Mouse (Mus musculus): ENCODE results near the gene Polr1e.
"Not testable (repeated sequence)": the region's sequence is repeated elsewhere in the genome, so short reads cannot be mapped to it uniquely, and the experiment has no call there.

Gene Polr1e

GRCm38 (mm10) chr4:45005452-45005851 is 12.9 kb upstream of the Polr1e start:
- DNase-seq (ENCODE audit: low spot score) = no peak

GRCm38 (mm10) chr4:45010806-45011415 is 7.5 kb upstream of the Polr1e start:
- DNase-seq (ENCODE audit: low spot score) = peak; percentile 34

DNA sequence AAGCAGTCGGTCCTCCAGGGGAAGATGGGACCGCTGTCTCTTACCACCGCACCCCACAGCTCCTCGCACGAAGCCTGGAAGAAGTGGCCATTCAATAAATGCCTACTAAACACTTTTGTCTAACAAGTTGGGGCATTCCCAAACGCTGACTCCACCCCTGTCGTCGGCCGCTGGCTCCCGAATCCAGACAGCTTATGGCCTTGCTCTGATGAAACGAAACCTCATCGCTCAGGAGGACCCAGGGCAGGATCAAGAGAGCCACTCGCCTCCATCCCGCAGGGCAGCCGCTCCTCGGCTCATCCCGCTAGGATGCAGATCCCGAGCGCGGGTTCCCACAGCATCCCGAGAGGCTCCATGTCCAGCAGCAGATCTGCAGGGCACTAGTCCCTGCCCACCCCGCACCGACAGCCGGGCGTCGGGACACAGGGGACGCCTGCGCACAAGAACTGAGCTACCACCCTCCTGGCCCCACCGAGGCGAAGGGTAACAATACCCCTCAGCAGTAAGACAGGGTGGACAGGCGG is 6.7 kb upstream of the Polr1e start:
- DNase-seq (ENCODE audit: low spot score) = no peak

DNA sequence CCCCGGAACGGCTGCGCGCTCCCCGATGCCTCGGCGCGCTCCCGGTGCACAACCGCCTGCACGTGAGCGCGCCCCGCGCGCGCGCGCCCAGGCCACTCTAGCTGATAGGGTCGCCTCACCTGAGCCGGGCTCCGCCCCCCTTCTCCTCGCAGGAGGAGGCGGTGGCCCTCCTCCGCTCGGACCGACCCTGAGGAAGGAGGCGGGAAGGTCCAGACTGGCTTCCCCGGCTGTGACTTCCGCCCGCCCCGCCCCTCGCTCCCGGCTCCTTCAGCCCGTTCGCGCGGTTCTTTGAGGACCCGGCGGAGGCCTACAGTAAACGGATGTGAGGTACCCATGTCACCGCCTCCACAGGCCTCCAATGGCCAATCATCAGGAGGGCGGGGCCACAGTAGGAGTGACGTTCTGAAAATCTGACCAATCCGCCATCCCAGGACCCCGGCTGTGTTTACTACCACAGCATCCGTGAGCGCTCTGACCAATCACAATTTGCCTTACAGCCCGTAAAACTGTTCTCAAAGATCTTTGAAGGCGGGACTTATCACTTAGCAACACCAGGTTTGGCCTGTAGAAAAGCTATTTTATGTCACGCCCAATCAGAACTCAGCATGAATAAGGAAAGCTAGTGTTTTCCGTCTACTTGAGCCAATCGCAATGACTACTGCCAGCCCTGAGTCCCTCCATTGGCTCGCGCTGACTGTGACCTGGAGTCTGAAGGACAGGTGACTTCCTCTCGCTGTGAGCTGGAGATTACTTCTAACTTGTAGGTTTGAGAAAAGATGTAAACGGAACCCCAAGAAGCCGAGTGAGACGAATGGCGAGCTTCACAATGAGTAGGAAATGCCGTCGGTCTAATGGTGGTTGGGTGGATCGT is 6.0 kb upstream of the Polr1e start, which contains the start of gene Zbtb5:
Gene Zbtb5, minus strand, starts transcription at position 308 of the 871 bp plus-strand sequence.
- peak; percentile 100 for DNase-seq (ENCODE audit: low spot score)

DNA sequence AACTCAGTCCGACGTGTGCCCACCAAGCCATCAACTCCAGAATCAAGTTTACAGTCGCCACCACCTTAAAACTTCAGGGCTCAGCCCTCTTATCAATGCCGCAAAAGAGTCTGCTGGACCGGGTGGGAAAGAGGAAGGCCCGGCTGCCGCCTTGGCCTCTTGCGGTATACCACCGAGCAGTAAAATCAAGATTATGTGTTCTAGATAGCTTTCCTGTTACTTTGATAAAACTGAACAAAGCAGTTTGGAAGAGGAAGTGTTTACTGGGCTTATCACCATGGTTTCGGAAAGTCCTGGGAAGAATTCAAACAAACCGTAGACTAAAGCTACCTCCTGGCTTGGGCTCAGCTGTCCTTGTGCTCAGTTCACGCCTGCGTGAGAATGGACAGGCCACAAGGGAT is 5.4 kb upstream of the Polr1e start:
- DNase-seq (ENCODE audit: low spot score) = peak; percentile 17

DNA sequence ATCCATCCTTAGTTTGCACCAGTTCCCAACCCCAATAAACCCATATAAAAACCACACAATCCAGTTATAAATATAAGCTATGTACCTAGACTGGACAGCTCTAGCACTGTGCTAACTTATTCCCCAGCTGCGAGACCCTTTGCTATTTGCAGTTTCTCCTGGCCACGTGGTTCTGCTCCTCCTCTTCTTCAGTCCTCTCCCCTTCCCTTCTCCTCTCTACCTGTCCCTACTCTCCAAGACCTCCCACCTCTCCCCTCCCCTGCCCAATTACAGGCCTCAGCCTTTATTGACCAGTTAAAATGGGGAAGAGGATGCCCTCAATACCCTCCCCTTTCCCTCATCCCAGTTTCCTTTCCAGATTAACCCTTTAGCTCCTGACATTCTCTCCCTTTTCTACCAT is 4.8 kb upstream of the Polr1e start:
- no peak for DNase-seq (ENCODE audit: low spot score)

DNA sequence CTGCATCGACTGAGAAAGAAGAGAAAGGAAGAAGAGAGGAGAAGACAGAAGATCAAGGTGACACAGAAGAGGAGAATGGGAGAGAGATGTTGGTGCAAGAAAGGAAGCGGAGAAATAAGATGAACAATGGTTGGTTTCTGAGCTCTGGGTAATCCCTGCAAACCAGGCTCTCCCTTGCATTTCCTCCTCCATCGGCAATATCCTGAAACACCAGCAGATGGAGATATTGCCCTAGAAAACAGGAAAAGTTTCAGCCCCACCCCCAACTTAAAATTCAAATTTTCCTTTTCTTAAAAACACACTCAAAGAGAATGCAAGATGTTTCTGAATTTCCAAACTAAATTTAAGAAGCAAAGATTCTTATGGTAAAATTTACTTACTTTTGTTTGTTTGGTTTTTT is 2.8 kb upstream of the Polr1e start:
- DNase-seq (ENCODE audit: low spot score) = peak; percentile 80

- DNase-seq (ENCODE audit: low spot score) = peak; percentile 19
Observed at GRCm38 (mm10) chr4:45019009-45019408, 626 bp downstream of the Polr1e start.

- DNase-seq (ENCODE audit: low spot score) = no peak
Observed at GRCm38 (mm10) chr4:45026459-45026858, 8.1 kb downstream of the Polr1e start.

- DNase-seq (ENCODE audit: low spot score) = no peak
Observed at GRCm38 (mm10) chr4:45032586-45032985, 14.2 kb downstream of the Polr1e start.

- no peak for DNase-seq (ENCODE audit: low spot score)
Observed at GRCm38 (mm10) chr4:45034693-45035628, 16.6 kb downstream of the Polr1e start.

- no peak for DNase-seq (ENCODE audit: low spot score)
Observed at GRCm38 (mm10) chr4:45036048-45036447, 17.7 kb downstream of the Polr1e start.

GRCm38 (mm10) chr4:45036571-45036970 is 18.2 kb downstream of the Polr1e start:
- DNase-seq (ENCODE audit: low spot score) = no peak

DNA sequence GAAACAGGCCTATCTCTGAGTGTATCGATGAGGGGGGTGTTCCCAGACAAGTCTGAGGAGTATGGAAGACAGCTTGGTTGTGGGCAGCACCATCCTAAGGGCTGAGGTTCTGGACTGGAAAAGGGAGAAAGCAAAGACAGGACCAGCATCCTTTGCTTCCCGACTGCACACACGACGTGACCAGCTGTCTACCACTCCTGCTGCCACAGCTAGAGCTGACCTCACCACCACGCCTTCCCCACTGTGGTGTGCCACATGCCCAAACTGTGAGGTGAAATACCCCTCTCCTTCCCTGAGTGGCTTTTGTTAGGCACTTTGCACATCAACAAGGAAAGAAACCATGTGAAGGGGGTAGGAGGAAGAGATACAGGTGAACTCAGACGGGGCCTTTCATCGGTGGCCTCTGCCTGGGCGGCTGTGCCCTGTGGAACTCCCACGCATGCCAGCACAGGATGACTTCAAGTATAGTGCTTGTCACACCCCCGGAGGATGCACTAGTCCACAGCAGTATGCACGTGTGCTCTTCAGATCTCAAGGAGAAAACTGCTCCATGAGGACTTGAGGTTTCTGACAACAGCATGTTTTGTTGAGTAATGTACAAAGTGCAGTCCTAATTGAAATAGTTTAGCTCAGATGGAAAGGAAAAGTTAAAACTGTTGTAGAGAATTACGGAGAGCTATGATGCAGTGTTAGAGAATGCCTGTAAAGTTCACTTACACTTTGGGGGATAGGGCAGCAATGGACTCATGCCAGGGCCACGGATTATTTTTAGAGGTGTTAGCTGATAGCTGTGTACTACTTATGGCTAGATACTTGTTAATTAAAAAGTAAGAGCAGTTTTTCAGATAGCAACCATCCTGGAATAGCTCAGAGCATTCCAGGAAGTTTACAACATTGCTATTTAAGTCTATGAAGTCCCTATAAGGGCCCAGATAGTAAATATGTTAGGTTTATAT is 19.4 kb downstream of the Polr1e start:
- DNase-seq (ENCODE audit: low spot score) = no peak

DNA sequence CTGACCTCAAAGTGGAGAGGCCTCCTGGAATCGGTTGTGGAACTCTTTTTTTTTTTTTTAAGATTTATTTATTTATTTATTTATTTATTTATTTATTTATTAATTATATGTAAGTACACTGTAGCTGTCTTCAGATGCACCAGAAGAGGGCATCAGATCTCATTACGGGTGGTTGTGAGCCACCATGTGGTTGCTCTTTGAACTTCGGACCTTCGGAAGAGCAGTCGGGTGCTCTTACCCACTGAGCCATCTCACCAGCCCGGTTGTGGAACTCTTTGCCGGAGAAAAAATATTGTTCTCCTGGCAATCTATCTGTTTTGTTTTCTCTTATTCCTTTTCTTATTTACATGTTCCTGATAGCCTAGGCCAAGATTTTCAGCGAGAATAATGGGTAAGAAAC is 20.5 kb downstream of the Polr1e start:
- DNase-seq (ENCODE audit: low spot score) = peak; percentile 10

DNA sequence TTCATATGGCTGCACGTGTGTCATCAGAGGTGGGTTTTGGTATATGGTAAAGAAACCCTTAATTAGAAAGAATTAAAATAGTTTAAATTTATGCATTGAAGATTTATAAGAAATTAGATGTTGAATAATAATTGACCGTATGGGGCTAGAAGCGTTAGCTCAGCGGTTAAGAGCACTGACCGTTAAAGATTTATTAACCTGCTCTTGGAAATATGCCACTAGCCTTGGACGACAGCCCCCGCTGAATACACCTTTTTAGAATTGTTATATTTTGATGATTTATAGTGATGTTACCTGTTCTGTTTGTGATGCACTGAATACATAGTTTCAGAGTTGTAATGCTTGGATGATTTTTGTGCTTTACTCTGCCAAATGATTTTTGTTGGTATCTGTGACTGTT is 21.2 kb downstream of the Polr1e start:
- DNase-seq (ENCODE audit: low spot score) = not testable (repeated sequence)

GRCm38 (mm10) chr4:45040795-45041194 is 22.4 kb downstream of the Polr1e start:
- DNase-seq (ENCODE audit: low spot score) = no peak

- DNase-seq (ENCODE audit: low spot score) = no peak
Observed at GRCm38 (mm10) chr4:45046679-45047078, 28.3 kb downstream of the Polr1e start.

GRCm38 (mm10) chr4:45047286-45047887 is 29.0 kb downstream of the Polr1e start:
- DNase-seq (ENCODE audit: low spot score) = no peak

- no peak for DNase-seq (ENCODE audit: low spot score)
Observed at GRCm38 (mm10) chr4:45047956-45048355, 29.6 kb downstream of the Polr1e start.

All from embryo, embryonic 10.5 days (tissue).